Mouse (Mus musculus) midbrain, embryonic 14.5 days (tissue): ENCODE data around the gene Tiprl. TPM values are rescaled to one million over a fixed set of nuclear protein-coding genes. Genes with fewer than 3 reads are reported as not detected.
A peak's percentile ranks its signal among the peaks of the same experiment; 100 is the strongest.

Experiments
- ATAC-seq: fragments of 200-750 bp; cut with Nextera tagmentation; 2 replicates; pipeline ENCODE4 v1.8.0; 2017; ENCODE audit warnings: moderate number of reproducible peaks, moderate library complexity; ENCODE audit not compliant: low FRiP score, low TSS enrichment
- DNase-seq: peaks from one replicate; pipeline ENCODE4 v3.0.0-alpha.2; 2015
- H3K27ac ChIP-seq: fragments of 300-500 bp; sonication (generic); replicated peaks from 2 replicates; pipeline ENCODE4 v1.5.1; 2014; ENCODE audit warnings: mild to moderate bottlenecking, low read depth, low read length, moderate library complexity
- H3K27me3 ChIP-seq: fragments of 300-500 bp; sonication (generic); 2 replicates; pipeline ENCODE4 v1.6.1; 2014; ENCODE audit warnings: low read length, control low read depth, mixed read lengths; ENCODE audit not compliant: control insufficient read depth, insufficient read depth
- H3K36me3 ChIP-seq: fragments of 300-500 bp; sonication (generic); 2 replicates; pipeline ENCODE4 v1.6.1; 2014; ENCODE audit warnings: low read length, control low read depth; ENCODE audit not compliant: control insufficient read depth, insufficient read depth
- H3K4me1 ChIP-seq: fragments of 300-500 bp; sonication (generic); 2 replicates; pipeline ENCODE4 v1.6.1; 2014; ENCODE audit warnings: mild to moderate bottlenecking, antibody characterized with exemption, low read length, control low read depth; ENCODE audit not compliant: control insufficient read depth, insufficient read depth
- H3K4me2 ChIP-seq: fragments of 300-500 bp; sonication (generic); 2 replicates; pipeline ENCODE4 v1.6.1; 2014; ENCODE audit warnings: mild to moderate bottlenecking, low read length, moderate library complexity
- H3K4me3 ChIP-seq: fragments of 300-500 bp; sonication (generic); replicated peaks from 2 replicates; pipeline ENCODE4 v1.5.1; 2014; ENCODE audit warnings: low read depth, low read length
- H3K9ac ChIP-seq: fragments of 300-500 bp; sonication (generic); replicated peaks from 2 replicates; pipeline ENCODE4 v1.6.1; 2014; ENCODE audit warnings: mild to moderate bottlenecking, low read length, moderate library complexity
- H3K9me3 ChIP-seq: fragments of 300-500 bp; sonication (generic); 2 replicates; pipeline ENCODE4 v1.6.1; 2016; ENCODE audit warnings: low read length, control low read depth, mixed read lengths; ENCODE audit not compliant: control insufficient read depth
- WGBS: fragments of 180-500 bp; shearing (Covaris S2); extraction: QIAGEN DNeasy Blood & Tissue Kit; methylation state at CpG from one replicate; pipeline ENCODE4 v1.1.7; 2014; 5-methylcytosine and 5-hydroxymethylcytosine counted together
- polyA plus RNA-seq: library from polyadenylated mRNA; unstranded; fragments of >200 nt; fragmentation: Nextera tagmentation; extraction: Ambion mirVana; gene quantifications from 2 replicates; pipeline ENCODE4 v1.2.1, GENCODE M21; 2014

The Tiprl gene
- polyA plus RNA-seq, 1 experiment from 2014 or later, result 150 TPM

DNA sequence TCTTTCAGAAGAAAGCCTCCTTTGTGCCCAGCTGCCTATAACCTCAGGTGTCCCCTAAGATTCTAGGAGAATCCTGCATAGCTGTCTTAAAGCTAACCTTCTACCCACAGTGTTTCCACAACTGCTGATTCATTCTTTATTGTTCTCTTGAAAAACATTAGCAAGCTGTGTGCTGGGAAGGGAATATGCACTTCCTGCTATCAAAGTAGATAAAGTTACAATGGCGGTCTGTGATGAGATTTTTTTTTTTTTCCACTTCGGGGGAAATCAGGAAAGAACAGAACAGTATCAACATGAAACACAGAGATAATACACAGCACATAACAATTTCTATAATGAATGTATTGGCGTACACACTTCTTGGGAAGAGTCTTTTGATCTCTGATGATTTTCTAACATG is 38.9 kb downstream of the Tiprl start:
- H3K27me3 ChIP-seq, result peaks cover 17% of the 10 kb centered on the region
- H3K36me3 ChIP-seq, result no peaks in the 10 kb centered on the region
- H3K4me2 ChIP-seq, result no peak overlapping the region
- peaks cover 7% of the 10 kb centered on the region; the same call in 1 of the 2 replicates for H3K4me1 ChIP-seq
- WGBS, result 93% methylated on average over 3 of the region's 3 CpGs
- no peak overlapping the region for H3K9ac ChIP-seq
- DNase-seq, result no peak
- H3K27ac ChIP-seq, result no peak overlapping the region
- ATAC-seq, result no peak
- H3K9me3 ChIP-seq, result no peaks in the 10 kb centered on the region
- H3K4me3 ChIP-seq, result no peak overlapping the region

DNA sequence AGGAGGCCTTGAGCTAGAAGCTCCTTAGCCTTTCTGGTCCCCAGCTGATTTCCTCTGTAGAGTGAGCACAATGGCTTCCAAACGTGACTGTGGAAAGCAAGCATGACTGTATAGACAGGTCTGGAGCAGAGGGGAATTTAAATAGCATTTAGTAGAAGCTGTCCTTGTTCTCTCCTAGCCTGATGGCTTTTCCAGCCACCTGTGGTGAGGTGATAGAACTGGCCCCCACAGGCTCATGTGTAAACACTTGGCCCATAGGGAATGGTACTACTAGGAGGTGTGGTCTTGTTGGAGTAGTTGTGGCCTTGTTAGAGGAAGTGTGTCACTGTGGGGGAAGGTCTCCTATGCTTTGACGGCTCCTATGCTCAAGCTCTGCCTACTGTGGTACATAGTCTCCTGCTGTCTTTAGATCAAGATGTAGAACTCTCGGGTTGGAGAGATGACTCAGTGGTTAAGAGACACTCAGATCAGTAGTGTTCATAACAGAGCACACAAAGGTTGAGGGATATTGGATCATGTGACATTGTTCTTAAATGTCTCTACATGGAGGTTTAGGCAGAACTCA is 41.3 kb downstream of the Tiprl start:
- WGBS, result 68% methylated on average over 3 of the region's 3 CpGs
- Histone ChIP-seq H3K36me3 (no peaks in the 10 kb centered on the region), H3K4me3 (no peak overlapping the region), H3K4me2 (no peak overlapping the region), H3K27ac (no peak overlapping the region), H3K9ac (no peak overlapping the region), H3K9me3 (no peaks in the 10 kb centered on the region), H3K27me3 (peaks cover 17% of the 10 kb centered on the region), H3K4me1 (peaks cover 7% of the 10 kb centered on the region; the same call in 1 of the 2 replicates)
- ATAC-seq (no peak), DNase-seq (no peak)

DNA sequence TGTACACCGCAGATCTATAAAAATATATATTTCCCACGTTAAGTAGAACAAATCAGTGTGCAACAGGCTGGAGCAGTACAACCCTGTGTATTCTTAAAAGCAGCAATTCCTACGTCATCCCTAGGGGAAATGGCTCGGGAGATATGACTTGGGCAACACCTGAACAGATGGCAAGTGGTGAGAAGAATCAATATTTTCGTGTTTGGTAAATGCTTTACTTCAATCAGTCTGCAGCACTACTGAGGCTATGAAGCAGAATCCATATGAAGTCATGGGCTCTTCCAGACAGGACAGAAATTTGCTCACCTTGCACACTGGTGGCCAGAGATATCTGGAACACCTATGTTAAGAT is 42.2 kb downstream of the Tiprl start:
- DNase-seq, result no peak
- Histone ChIP-seq H3K4me3 (peak overlapping the region; percentile 71), H3K27me3 (peaks cover 17% of the 10 kb centered on the region), H3K9me3 (no peaks in the 10 kb centered on the region), H3K27ac (no peak overlapping the region), H3K36me3 (no peaks in the 10 kb centered on the region), H3K4me1 (peaks cover 7% of the 10 kb centered on the region; the same call in 1 of the 2 replicates), H3K9ac (peak overlapping the region; percentile 62), H3K4me2 (peak overlapping the region; percentile 97)
- 15% methylated on average over 5 of the region's 5 CpGs for WGBS
- ATAC-seq, result no peak; the same call in 1 of the 2 replicates

DNA sequence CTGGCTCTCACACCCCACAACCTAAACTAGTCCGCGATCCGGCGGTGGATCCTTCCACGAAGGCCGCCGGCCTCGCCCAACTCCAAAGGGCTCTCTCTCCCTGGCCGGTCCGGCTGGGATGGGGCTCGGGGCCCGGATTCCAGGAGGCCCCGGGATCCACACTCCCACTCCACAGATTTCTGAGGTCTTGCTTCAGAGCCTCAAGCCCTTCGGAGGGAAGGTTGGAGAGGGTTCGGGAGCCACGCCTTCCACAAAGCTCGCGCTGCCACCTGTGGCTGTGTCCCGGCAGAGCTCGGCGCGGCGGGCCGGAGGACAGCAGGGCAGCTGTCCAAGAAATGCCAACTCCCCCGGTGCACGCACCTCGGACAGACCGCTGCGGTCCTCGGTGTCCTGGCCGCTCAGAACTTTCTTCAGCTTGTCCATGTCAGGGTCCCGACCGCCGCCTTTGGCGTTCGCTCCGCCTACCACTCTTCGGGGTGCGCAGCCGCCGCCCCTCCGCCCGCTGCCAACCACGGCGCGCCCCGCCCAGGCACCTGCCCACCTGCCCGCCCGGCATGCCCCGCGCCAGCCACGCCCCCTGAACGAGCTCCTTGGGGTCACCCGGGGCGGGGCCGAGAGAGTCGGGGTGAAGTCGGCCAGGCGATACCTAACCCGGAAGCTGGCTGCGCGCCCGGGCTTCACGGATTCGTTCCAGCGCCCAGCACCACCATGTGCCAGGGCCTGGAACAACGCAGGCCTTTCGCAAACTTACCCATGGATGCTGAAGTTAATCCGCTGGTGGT is 42.7 kb downstream of the Tiprl start, which contains the start of gene Sft2d2:
Gene Sft2d2 (minus strand): TSS at position 559 of the 782 bp plus-strand sequence.
- no peaks in the 10 kb centered on the region for H3K9me3 ChIP-seq
- H3K27ac ChIP-seq, result no peak within 1 kb of the TSS
- peaks cover 17% of the 10 kb centered on the region for H3K27me3 ChIP-seq
- DNase-seq (peak; percentile 86), ATAC-seq (peak; percentile 83)
- peaks cover 7% of the 10 kb centered on the region; the same call in 1 of the 2 replicates for H3K4me1 ChIP-seq
- H3K36me3 ChIP-seq, result no peaks in the 10 kb centered on the region
- H3K9ac ChIP-seq, result peak within 1 kb of the TSS; percentile 62
- H3K4me3 ChIP-seq, result peak within 1 kb of the TSS; percentile 71
- peak within 1 kb of the TSS; percentile 97 for H3K4me2 ChIP-seq
- under 1% methylated on average over 68 of the region's 69 CpGs for WGBS

DNA sequence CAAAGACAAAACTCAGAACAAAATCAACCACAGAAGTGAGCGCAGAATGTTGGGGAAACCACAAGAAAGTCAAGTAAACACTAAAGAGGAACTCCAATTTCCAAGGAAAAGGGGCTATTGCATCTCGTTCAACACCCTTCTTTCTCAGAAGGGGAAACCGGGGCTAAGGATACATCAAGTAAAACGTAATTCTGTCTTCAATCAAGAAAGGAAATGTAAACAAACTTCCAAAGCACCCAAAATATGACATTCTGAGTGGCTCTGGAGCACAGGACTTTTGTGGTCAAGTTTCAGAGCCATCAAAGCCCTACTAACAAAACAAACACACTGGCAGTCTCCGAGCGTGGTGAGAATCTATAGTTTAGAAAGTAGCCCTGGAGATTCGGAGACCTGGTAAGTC is 43.4 kb downstream of the Tiprl start:
- Histone ChIP-seq H3K9me3 (no peaks in the 10 kb centered on the region), H3K27me3 (peaks cover 17% of the 10 kb centered on the region), H3K36me3 (no peaks in the 10 kb centered on the region), H3K27ac (no peak overlapping the region), H3K9ac (peak overlapping the region; percentile 62), H3K4me1 (peaks cover 7% of the 10 kb centered on the region; the same call in 1 of the 2 replicates), H3K4me2 (peak overlapping the region; percentile 97), H3K4me3 (peak overlapping the region; percentile 71)
- 21% methylated on average over 7 of the region's 7 CpGs for WGBS
- no peak for DNase-seq
- ATAC-seq, result no peak

DNA sequence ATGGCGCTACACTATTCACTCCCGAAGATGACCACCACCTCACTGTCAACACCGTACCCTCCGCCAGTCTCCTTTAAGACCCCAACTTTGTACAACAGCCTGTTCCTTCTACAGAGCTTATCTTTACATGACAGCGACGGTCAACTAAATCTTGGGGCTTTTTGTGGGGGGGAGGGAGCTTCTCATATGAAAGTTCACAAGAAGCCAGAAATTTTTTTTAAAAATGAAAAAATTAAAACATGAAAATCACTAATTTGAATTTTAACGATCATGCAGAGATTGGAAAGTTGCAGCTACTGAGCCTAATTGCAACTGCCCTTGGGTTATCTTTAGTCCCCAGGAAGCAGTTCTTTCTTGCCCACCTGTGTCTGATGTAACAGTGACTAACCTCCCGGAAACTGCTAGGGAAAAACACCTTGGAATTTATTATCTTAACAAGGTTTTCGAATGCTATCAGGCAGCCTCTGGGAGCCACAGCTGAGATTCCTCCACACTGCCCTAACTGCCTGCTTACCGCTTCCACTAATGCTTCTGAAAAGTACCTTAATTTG is 44.0 kb downstream of the Tiprl start:
- 89% methylated on average over 10 of the region's 10 CpGs for WGBS
- H3K36me3 ChIP-seq, result no peaks in the 10 kb centered on the region
- no peak overlapping the region for H3K4me3 ChIP-seq
- peaks cover 17% of the 10 kb centered on the region for H3K27me3 ChIP-seq
- no peak overlapping the region for H3K27ac ChIP-seq
- no peak overlapping the region; the same call in 1 of the 2 replicates for H3K4me2 ChIP-seq
- no peaks in the 10 kb centered on the region for H3K9me3 ChIP-seq
- no peak for ATAC-seq
- DNase-seq, result no peak
- no peak overlapping the region for H3K9ac ChIP-seq
- H3K4me1 ChIP-seq, result peaks cover 7% of the 10 kb centered on the region; the same call in 1 of the 2 replicates

DNA sequence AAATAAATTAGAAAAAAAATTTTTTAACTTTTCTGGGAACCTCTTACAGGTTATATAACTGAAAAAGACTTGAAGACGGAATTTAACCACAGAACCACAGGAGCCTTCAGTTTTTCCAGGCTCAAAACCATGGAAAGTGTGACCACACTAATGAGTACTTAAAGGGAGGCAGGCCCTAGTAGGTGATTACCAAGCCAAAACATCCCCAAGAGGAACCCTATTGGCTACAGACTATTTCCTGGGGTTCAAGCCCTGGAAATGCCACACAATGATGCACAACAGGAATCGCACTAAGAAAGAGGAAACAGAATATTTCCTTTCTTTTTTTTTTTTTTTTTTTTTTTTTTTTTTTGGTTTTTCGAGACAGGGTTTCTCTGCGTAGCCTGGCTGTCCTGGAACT is 44.7 kb downstream of the Tiprl start:
- Histone ChIP-seq H3K27me3 (peaks cover 17% of the 10 kb centered on the region), H3K27ac (no peak overlapping the region), H3K4me1 (peaks cover 11% of the 10 kb centered on the region), H3K9me3 (no peaks in the 10 kb centered on the region), H3K36me3 (no peaks in the 10 kb centered on the region), H3K9ac (no peak overlapping the region), H3K4me2 (no peak overlapping the region), H3K4me3 (no peak overlapping the region)
- DNase-seq (no peak), ATAC-seq (no peak)
- WGBS, result 92% methylated on average over 4 of the region's 4 CpGs

DNA sequence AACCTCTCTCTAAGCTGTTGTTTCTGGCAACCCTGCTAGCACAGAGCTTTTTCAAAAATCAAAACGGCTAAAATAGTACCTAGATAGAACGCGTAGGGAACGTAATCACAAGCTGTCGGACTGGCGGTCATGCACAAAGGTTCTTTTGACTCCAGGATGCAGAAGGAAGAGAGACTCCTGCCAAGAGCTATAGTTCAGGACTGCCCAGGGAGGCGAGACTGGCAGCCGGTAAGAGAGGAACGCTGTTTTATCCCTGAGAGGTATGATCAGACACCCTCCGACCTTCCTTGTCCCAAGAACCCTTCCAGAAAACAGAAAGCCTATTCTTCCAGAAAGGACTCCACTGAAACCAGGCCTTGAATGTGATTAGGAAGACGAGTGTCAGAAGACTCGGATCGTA is 45.2 kb downstream of the Tiprl start:
- H3K27ac ChIP-seq, result no peak overlapping the region
- H3K9ac ChIP-seq, result no peak overlapping the region
- no peak overlapping the region for H3K4me2 ChIP-seq
- peaks cover 17% of the 10 kb centered on the region for H3K27me3 ChIP-seq
- ATAC-seq (no peak), DNase-seq (no peak)
- peaks cover 12% of the 10 kb centered on the region for H3K4me1 ChIP-seq
- no peak overlapping the region for H3K4me3 ChIP-seq
- 63% methylated on average over 13 of the region's 13 CpGs for WGBS
- H3K9me3 ChIP-seq, result no peaks in the 10 kb centered on the region
- H3K36me3 ChIP-seq, result no peaks in the 10 kb centered on the region
